Mouse (Mus musculus): ENCODE measurements at regions not wholly inside any gene's neighbourhood (a gene's known extent, or its start where the extent isn't known, plus 50 kb on each side); places are given as distances from the start of the nearest gene placed in this dataset.
"Not testable (repeated sequence)": the region's sequence is repeated elsewhere in the genome, so short reads cannot be mapped to it uniquely, and the experiment has no call there.

DNA sequence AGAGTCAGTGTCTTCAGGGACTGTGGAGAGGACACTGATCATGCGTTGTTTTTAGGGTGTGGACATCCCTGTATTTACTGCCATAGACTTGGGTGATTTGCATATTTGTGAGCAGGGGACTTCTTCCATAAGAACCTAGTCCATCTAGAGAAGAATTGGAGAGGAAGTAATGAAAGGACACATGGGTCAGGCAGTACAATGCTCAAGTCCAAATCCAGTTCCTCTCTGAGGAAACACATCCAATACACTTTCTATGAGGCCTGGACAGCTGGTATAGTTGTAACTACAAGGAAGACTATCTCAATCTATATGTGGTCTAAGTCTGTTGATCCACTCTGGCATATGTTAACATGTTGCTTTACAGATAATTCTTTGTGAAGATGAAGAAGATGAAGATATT lies 734.9 kb upstream of the Zfp386 start:
- WGBS (ENCODE audit: insufficient replicate concordance): 48% methylated on average over 1 of the region's 1 CpGs
- H3K4me1 ChIP-seq (replicated peaks); H3K27me3 ChIP-seq; H3K4me2 ChIP-seq; H3K36me3 ChIP-seq; ATAC-seq (ENCODE audit: low read depth); H3K9ac ChIP-seq; H3K9me3 ChIP-seq (replicated peaks); H3K4me3 ChIP-seq (replicated peaks); DNase-seq; H3K27ac ChIP-seq: not testable (repeated sequence)

DNA sequence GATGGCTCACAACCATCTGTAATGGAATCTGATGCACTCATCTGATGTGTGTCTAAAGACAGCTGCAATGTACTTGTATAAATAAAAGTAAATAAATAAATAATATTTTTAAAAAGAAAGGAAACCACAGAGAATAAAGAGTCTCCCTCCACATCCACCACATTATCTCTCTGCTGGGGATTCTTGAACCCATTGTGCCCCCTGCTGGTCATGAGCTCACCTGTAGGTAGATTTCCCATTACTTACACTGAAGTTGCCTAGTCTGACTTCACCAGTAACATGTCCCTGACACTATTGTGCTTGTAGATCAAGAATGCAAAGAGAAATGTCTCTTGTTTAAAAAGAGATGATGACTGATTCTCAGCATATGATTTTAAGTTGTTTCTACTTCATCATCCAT lies 726.9 kb upstream of the Zfp386 start:
- not testable (repeated sequence) for H3K9ac ChIP-seq; DNase-seq; H3K9me3 ChIP-seq (replicated peaks); H3K27ac ChIP-seq; ATAC-seq (ENCODE audit: low read depth); H3K4me1 ChIP-seq (replicated peaks); H3K27me3 ChIP-seq; H3K4me3 ChIP-seq (replicated peaks); H3K36me3 ChIP-seq; H3K4me2 ChIP-seq

GRCm38 (mm10) chr12:115328439-115328838 lies 719.1 kb upstream of the Zfp386 start:
- H3K36me3 ChIP-seq: no peaks in the 10 kb centered on the region
- no peak overlapping the region for H3K4me2 ChIP-seq
- no peak overlapping the region for H3K27ac ChIP-seq
- H3K9ac ChIP-seq: no peak overlapping the region
- 21% methylated on average over 1 of the region's 1 CpGs for WGBS (ENCODE audit: insufficient replicate concordance)
- no peak for DNase-seq
- no peak overlapping the region for H3K4me3 ChIP-seq (replicated peaks)
- H3K27me3 ChIP-seq: no peaks in the 10 kb centered on the region
- H3K9me3 ChIP-seq (replicated peaks): no peaks in the 10 kb centered on the region
- ATAC-seq (ENCODE audit: low read depth): no peak
- no peaks in the 10 kb centered on the region for H3K4me1 ChIP-seq (replicated peaks)

- H3K9me3 ChIP-seq (replicated peaks); H3K27ac ChIP-seq; H3K27me3 ChIP-seq; H3K4me3 ChIP-seq (replicated peaks); ATAC-seq (ENCODE audit: low read depth); H3K9ac ChIP-seq; DNase-seq; H3K36me3 ChIP-seq; H3K4me1 ChIP-seq (replicated peaks); H3K4me2 ChIP-seq: not testable (repeated sequence)
- WGBS (ENCODE audit: insufficient replicate concordance): 61% methylated on average over 3 of the region's 3 CpGs
These were observed 712.8 kb upstream of the Zfp386 start for GRCm38 (mm10) chr12:115334770-115335169.

GRCm38 (mm10) chr12:115336594-115336993 lies 710.9 kb upstream of the Zfp386 start:
- Histone ChIP-seq H3K27ac (no peak overlapping the region), H3K9me3 (replicated peaks) (no peaks in the 10 kb centered on the region), H3K36me3 (no peaks in the 10 kb centered on the region), H3K4me3 (replicated peaks) (no peak overlapping the region), H3K4me2 (no peak overlapping the region), H3K27me3 (no peaks in the 10 kb centered on the region), H3K4me1 (replicated peaks) (no peaks in the 10 kb centered on the region), H3K9ac (no peak overlapping the region)
- ATAC-seq (ENCODE audit: low read depth) (no peak), DNase-seq (no peak)
- WGBS (ENCODE audit: insufficient replicate concordance): 66% methylated on average over 1 of the region's 1 CpGs

GRCm38 (mm10) chr12:115346112-115346511 lies 701.4 kb upstream of the Zfp386 start:
- H3K36me3 ChIP-seq; ATAC-seq (ENCODE audit: low read depth); H3K4me2 ChIP-seq; H3K27me3 ChIP-seq; H3K9ac ChIP-seq; H3K9me3 ChIP-seq (replicated peaks); H3K27ac ChIP-seq; DNase-seq; H3K4me1 ChIP-seq (replicated peaks); H3K4me3 ChIP-seq (replicated peaks): not testable (repeated sequence)
- 56% methylated on average over 5 of the region's 6 CpGs for WGBS (ENCODE audit: insufficient replicate concordance)

DNA sequence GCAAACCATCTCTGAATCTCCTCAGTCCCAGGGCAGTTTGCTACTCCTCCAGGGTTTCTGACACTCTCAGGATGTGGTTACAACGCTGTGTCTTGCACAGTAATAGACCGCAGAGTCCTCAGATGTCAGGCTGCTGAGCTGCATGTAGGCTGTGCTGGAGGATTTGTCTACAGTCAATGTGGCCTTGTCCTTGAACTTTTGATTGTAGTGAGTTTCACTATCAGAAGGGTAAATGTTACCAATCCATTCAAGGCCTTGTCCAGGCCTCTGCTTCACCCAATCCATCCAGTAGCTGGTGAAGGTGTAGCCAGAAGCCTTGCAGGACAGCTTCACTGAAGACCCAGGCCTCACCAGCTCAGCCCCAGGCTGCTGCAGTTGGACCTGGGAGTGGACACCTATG lies 688.5 kb upstream of the Zfp386 start:
- not testable (repeated sequence) for H3K27me3 ChIP-seq; H3K36me3 ChIP-seq; H3K9ac ChIP-seq; H3K4me1 ChIP-seq (replicated peaks); H3K4me2 ChIP-seq; H3K4me3 ChIP-seq (replicated peaks); H3K9me3 ChIP-seq (replicated peaks); DNase-seq; ATAC-seq (ENCODE audit: low read depth); H3K27ac ChIP-seq
- WGBS (ENCODE audit: insufficient replicate concordance): 67% methylated on average over 2 of the region's 2 CpGs

- H3K9me3 ChIP-seq (replicated peaks); H3K4me3 ChIP-seq (replicated peaks); H3K27ac ChIP-seq; H3K36me3 ChIP-seq; ATAC-seq (ENCODE audit: low read depth); H3K4me1 ChIP-seq (replicated peaks); H3K4me2 ChIP-seq; H3K9ac ChIP-seq; H3K27me3 ChIP-seq; DNase-seq: not testable (repeated sequence)
- 30% methylated on average over 1 of the region's 1 CpGs for WGBS (ENCODE audit: insufficient replicate concordance)
These were observed 681.9 kb upstream of the Zfp386 start for GRCm38 (mm10) chr12:115365628-115366027.

DNA sequence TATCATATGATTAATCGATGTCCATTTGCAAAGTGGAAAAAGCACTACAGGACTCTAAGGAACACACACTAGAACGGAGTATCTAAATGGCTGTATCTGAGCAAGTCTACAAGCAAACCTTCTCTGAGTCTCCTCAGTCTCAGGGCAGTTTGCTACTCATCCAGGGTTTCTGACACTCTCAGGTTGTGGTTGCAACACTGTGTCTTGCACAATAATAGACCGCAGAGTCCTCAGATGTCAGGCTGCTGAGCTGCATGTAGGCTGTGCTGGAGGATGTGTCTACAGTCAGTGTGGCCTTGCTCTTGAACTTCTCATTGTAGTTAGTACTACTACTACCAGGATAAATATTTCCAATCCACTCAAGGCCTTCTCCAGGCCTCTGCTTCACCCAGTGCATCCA lies 675.7 kb upstream of the Zfp386 start:
- H3K4me3 ChIP-seq (replicated peaks); H3K27ac ChIP-seq; H3K9ac ChIP-seq; H3K27me3 ChIP-seq; H3K4me2 ChIP-seq; H3K9me3 ChIP-seq (replicated peaks); H3K36me3 ChIP-seq; ATAC-seq (ENCODE audit: low read depth); H3K4me1 ChIP-seq (replicated peaks); DNase-seq: not testable (repeated sequence)
- WGBS (ENCODE audit: insufficient replicate concordance): 67% methylated on average over 3 of the region's 3 CpGs

GRCm38 (mm10) chr12:115373056-115373455 lies 674.5 kb upstream of the Zfp386 start:
- 49% methylated on average over 3 of the region's 3 CpGs for WGBS (ENCODE audit: insufficient replicate concordance)
- not testable (repeated sequence) for DNase-seq

DNA sequence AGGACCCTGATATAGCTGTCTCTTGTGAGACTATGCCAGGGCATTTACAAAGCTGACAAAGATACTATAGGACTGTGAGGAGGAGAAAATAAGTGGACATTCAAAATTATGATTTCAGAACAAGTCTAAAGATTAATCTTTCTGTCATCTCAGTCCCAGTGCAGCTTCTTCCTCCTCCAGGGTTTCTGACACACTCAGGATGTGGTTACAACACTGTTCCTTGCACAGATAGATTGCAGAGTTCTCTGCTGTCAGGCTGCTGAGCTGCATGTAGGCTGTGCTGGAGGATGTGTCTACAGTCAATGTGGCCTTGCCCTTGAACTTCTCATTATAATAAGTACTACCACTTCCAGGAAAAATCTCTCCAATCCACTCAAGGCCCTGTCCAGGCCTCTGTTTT lies 661.0 kb upstream of the Zfp386 start:
- H3K4me2 ChIP-seq; H3K4me3 ChIP-seq (replicated peaks); DNase-seq; H3K27me3 ChIP-seq; H3K36me3 ChIP-seq; ATAC-seq (ENCODE audit: low read depth); H3K9me3 ChIP-seq (replicated peaks); H3K27ac ChIP-seq; H3K4me1 ChIP-seq (replicated peaks); H3K9ac ChIP-seq: not testable (repeated sequence)

More at GRCm38 (mm10) chr12:115373056-115373455, 674.5 kb upstream of the Zfp386 start:
- not testable (repeated sequence) for H3K9ac ChIP-seq; H3K27ac ChIP-seq; H3K4me1 ChIP-seq (replicated peaks); H3K36me3 ChIP-seq; H3K4me2 ChIP-seq; H3K9me3 ChIP-seq (replicated peaks); ATAC-seq (ENCODE audit: low read depth); H3K4me3 ChIP-seq (replicated peaks); H3K27me3 ChIP-seq

GRCm38 (mm10) chr12:115404116-115404515 lies 643.4 kb upstream of the Zfp386 start:
- no peaks in the 10 kb centered on the region for H3K4me1 ChIP-seq (replicated peaks)
- no peaks in the 10 kb centered on the region for H3K27me3 ChIP-seq
- no peaks in the 10 kb centered on the region for H3K36me3 ChIP-seq
- no peak overlapping the region for H3K27ac ChIP-seq
- DNase-seq (no peak), ATAC-seq (ENCODE audit: low read depth) (no peak)
- no peaks in the 10 kb centered on the region for H3K9me3 ChIP-seq (replicated peaks)
- H3K4me2 ChIP-seq: no peak overlapping the region
- H3K9ac ChIP-seq: no peak overlapping the region
- 23% methylated on average over 1 of the region's 1 CpGs for WGBS (ENCODE audit: insufficient replicate concordance)
- H3K4me3 ChIP-seq (replicated peaks): no peak overlapping the region

DNA sequence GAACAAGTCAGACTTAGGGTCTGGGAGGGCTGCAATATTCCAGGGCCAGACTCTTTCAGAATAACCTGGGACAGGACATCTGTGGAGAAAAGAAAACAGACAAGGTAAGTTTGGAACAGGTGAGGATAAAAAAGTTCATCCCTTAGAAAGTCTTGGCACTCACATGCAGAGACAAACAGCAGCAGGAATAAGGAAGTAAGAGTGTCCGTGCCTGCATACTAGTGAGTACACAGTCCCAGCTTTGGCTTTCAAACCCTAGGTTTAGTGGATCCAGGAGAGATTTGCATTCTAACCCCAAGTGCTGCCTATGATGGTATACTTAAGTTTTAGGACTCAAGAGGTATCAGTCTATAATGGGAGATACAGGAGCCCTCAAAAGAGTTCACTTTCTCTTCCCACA lies 642.9 kb upstream of the Zfp386 start:
- H3K27ac ChIP-seq: no peak overlapping the region
- H3K9me3 ChIP-seq (replicated peaks): no peaks in the 10 kb centered on the region
- 67% methylated on average over 1 of the region's 1 CpGs for WGBS (ENCODE audit: insufficient replicate concordance)
- H3K9ac ChIP-seq: no peak overlapping the region
- no peak overlapping the region for H3K4me2 ChIP-seq
- DNase-seq: no peak
- no peak overlapping the region for H3K4me3 ChIP-seq (replicated peaks)
- no peaks in the 10 kb centered on the region for H3K4me1 ChIP-seq (replicated peaks)
- ATAC-seq (ENCODE audit: low read depth): no peak
- no peaks in the 10 kb centered on the region for H3K27me3 ChIP-seq
- no peaks in the 10 kb centered on the region for H3K36me3 ChIP-seq
